Mouse (Mus musculus) heart, embryonic 16.5 days (tissue): ENCODE measurements around the gene Gimap4. TPM values are rescaled to one million over a fixed set of nuclear protein-coding genes. Genes with fewer than 3 reads are reported as not detected.

Experiments
- ATAC-seq: fragments of 200-750 bp; cut with Nextera tagmentation; replicated peaks from 2 replicates; pipeline ENCODE4 v1.8.0; 2017; ENCODE audit warnings: moderate number of reproducible peaks; ENCODE audit not compliant: insufficient read depth, low FRiP score; ENCODE audit errors: extremely low read depth
- H3K27ac ChIP-seq: fragments of 300-500 bp; sonication (generic); 2 replicates; pipeline ENCODE4 v1.5.1; 2014; ENCODE audit warnings: mild to moderate bottlenecking, low read length, control low read depth, moderate library complexity
- H3K27me3 ChIP-seq: fragments of 300-500 bp; sonication (generic); 2 replicates; pipeline ENCODE4 v1.6.1; 2014; ENCODE audit warnings: low read length, mixed read lengths; ENCODE audit not compliant: control insufficient read depth, insufficient read depth
- H3K36me3 ChIP-seq: fragments of 300-500 bp; sonication (generic); 2 replicates; pipeline ENCODE4 v1.6.1; 2014; ENCODE audit not compliant: control insufficient read depth, insufficient read depth
- H3K4me1 ChIP-seq: fragments of 300-500 bp; sonication (generic); 2 replicates; pipeline ENCODE4 v1.6.1; 2014; ENCODE audit warnings: low read length, mixed read lengths; ENCODE audit not compliant: control insufficient read depth, insufficient read depth
- H3K4me2 ChIP-seq: fragments of 300-500 bp; sonication (generic); 2 replicates; pipeline ENCODE4 v1.6.1; 2014; ENCODE audit warnings: low read depth, mild to moderate bottlenecking, control low read depth, low read length
- H3K4me3 ChIP-seq: fragments of 300-500 bp; sonication (generic); 2 replicates; pipeline ENCODE4 v1.5.1; 2014; ENCODE audit warnings: mild to moderate bottlenecking, control low read depth, low read length
- H3K9ac ChIP-seq: fragments of 300-500 bp; sonication (generic); 2 replicates; pipeline ENCODE4 v1.6.1; 2014; ENCODE audit warnings: low read length, control low read depth
- H3K9me3 ChIP-seq: fragments of 300-500 bp; sonication (generic); replicated peaks from 2 replicates; pipeline ENCODE4 v1.6.1; 2016; ENCODE audit warnings: low read length; ENCODE audit not compliant: control insufficient read depth
- WGBS: fragments of 180-500 bp; shearing (Covaris S2); extraction: QIAGEN DNeasy Blood & Tissue Kit; methylation state at CpG from one replicate; pipeline ENCODE4 v1.1.7; 2014; 5-methylcytosine and 5-hydroxymethylcytosine counted together
- polyA plus RNA-seq: library from polyadenylated mRNA; unstranded; fragments of >200 nt; fragmentation: Nextera tagmentation; extraction: Ambion mirVana; gene quantifications from 2 replicates; pipeline ENCODE4 v1.2.1, GENCODE M21; 2015

Gene Gimap4
- polyA plus RNA-seq, 1 experiment from 2014 or later, result 37.0 TPM

DNA sequence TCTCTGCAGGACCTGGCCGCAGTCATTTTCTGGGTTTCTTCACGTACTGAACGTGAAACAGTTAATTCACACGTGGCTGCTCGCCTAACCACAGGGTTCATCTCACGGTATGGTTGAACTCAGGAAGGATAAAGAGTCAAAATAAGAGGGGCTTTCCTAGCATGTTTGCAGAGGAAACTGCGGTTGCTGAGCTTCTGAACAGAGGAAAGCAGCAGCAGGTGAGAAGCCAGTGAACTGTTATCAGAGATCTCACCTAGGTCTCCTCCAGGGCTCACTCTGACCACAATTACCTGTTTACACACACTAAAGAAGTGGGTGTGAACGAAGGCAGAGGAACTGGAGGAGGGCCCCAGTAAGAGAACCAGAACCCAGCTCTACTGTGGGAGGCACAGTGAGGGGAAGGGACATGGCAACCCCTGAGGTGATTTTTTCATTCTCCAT lies 48.5 kb downstream of the Gimap4 start:
- Histone ChIP-seq H3K4me2 (no peak overlapping the region), H3K27me3 (no peaks in the 10 kb centered on the region), H3K9me3 (no peaks in the 10 kb centered on the region), H3K27ac (no peak overlapping the region), H3K4me3 (no peak overlapping the region), H3K9ac (no peak overlapping the region), H3K36me3 (no peaks in the 10 kb centered on the region), H3K4me1 (no peaks in the 10 kb centered on the region)
- peak; percentile 70 for ATAC-seq
- WGBS, result 38% methylated on average over 8 of the region's 8 CpGs

DNA sequence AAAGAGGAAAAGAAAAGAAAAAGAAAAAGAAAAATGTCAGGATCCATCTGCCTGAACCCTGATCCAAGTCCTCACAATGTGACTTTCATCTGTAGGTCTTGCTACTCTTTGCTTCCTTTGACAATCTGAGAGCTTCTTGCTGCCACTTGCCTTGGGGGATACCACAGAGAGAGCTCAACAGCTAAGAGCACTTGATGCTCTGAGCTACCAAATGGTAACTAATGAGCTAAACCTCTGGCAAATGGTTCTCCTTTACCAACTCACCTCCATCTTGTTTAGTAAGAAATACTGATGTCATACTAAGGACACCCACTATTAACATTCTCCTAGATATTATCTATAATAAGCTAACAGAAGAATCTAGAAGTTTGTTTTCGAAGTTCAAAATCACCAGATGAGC lies 49.3 kb downstream of the Gimap4 start:
- ATAC-seq, result no peak
- Histone ChIP-seq H3K4me3 (no peak overlapping the region), H3K27ac (no peak overlapping the region), H3K9ac (no peak overlapping the region), H3K9me3 (no peaks in the 10 kb centered on the region), H3K27me3 (no peaks in the 10 kb centered on the region), H3K36me3 (no peaks in the 10 kb centered on the region), H3K4me2 (no peak overlapping the region), H3K4me1 (no peaks in the 10 kb centered on the region)
- WGBS, result 81% methylated on average over 1 of the region's 1 CpGs

DNA sequence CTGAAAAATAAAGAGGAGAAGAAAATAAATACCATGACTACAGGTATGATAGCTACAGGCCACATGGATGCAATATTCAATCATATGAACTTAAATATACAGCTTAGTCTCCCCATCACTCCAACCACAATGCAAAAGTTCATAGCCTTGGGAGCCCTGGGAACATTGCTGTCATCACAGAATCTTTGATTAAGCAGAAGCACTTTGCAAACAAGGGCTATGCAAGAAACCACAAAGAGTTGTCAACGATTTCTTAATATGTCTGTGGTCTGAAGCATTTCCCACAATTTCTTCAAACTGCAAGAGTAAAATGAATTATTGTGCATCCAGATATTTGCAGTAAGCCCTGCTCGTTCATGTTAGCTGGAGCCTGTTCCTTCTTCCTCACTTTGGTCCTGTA lies 52.7 kb downstream of the Gimap4 start:
- H3K9ac ChIP-seq, result no peak overlapping the region
- ATAC-seq, result no peak
- 60% methylated on average over 2 of the region's 2 CpGs for WGBS
- no peak overlapping the region for H3K4me2 ChIP-seq
- no peaks in the 10 kb centered on the region for H3K9me3 ChIP-seq
- H3K4me3 ChIP-seq, result no peak overlapping the region
- H3K27ac ChIP-seq, result no peak overlapping the region
- H3K4me1 ChIP-seq, result no peaks in the 10 kb centered on the region
- peaks cover 3% of the 10 kb centered on the region for H3K27me3 ChIP-seq
- H3K36me3 ChIP-seq, result no peaks in the 10 kb centered on the region

DNA sequence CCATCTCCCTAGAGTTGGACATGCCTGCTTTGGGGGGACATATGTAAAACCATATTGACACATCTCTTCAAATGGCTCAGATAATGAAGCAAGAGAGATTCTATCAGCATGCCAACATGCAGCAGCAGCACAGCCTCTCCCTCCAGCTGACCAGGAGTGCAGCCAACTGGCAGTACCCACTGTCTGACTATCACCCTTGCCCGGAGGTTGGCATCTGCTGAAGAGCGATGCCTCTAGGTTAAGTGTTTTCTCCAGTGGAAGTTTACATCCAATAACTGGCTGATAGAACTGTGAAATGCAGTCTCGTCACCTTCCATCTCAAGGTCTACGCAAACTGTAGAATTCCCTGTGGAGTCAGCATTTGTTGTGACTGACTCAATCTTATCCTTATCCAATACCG lies 53.3 kb downstream of the Gimap4 start:
- H3K27me3 ChIP-seq, result peaks cover 9% of the 10 kb centered on the region
- no peak for ATAC-seq
- no peak overlapping the region for H3K4me3 ChIP-seq
- H3K9me3 ChIP-seq, result no peaks in the 10 kb centered on the region
- H3K4me1 ChIP-seq, result peaks cover 5% of the 10 kb centered on the region
- WGBS, result 67% methylated on average over 5 of the region's 5 CpGs
- no peaks in the 10 kb centered on the region for H3K36me3 ChIP-seq
- H3K27ac ChIP-seq, result no peak overlapping the region
- H3K9ac ChIP-seq, result no peak overlapping the region
- H3K4me2 ChIP-seq, result no peak overlapping the region

DNA sequence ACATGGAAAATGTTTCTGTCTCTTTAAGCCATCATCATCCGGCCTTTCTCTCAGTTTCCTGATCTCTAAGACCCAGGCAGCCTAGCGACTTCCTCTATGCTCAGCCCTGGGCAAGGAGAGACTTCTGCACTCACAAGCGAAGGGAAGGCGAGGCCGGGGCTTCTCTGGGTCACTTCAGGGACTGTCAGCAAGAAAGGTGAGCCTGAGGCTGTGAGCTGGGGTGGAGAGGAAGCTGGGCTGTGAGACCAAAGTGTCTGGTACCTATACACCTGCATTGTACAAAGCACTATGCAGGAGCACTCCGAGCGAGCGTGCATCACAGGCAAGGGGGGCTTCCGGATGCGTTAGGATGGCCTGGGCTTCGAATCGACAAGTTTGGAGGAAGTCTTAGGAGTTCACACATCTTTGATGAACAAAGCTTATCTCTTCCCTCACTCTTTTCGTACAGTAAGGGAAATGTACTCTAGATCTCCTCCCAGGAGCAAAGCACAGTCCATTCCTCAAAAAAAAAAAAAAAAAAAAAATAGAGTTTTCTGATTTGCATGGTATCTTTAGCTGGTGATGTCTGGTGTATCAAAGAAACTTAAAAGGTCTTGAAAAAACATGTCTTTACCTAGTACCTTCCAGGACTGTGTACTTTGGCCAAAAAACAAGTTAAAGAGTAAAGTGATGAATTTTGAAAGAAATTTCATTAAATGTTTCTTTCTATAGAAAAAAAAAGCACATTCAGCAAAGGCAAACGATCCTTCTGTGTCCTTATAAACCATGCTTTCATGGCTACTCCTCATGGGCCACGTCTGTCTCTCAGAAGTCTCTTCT lies 54.8 kb downstream of the Gimap4 start, which contains the start of gene Gimap1:
Gene Gimap1, plus strand, starts transcription at position 94 of the 819 bp plus-strand sequence.
- ATAC-seq, result peak; percentile 68
- H3K4me2 ChIP-seq, result peak within 1 kb of the TSS; percentile 39
- peak within 1 kb of the TSS; percentile 52 for H3K4me3 ChIP-seq
- no peaks in the 10 kb centered on the region for H3K36me3 ChIP-seq
- H3K27ac ChIP-seq, result peak within 1 kb of the TSS; percentile 80
- peaks cover 10% of the 10 kb centered on the region for H3K4me1 ChIP-seq
- peaks cover 19% of the 10 kb centered on the region for H3K27me3 ChIP-seq
- peak within 1 kb of the TSS; percentile 56; the same call in 1 of the 2 replicates for H3K9ac ChIP-seq
- 53% methylated on average over 15 of the region's 15 CpGs for WGBS
- H3K9me3 ChIP-seq, result no peaks in the 10 kb centered on the region

DNA sequence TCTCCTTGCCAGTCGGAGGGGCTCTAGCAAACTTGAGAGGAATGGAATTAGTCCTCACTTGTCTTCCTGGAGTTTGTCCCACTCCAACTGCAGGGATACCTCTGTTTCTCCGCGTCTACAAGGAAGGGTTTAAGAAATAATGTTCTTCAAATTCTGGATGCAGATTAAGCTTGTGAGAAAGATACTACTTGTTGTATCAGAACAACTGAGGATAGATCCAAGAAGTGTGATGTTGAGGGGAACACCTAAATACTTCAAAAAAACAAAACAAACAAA lies 55.4 kb downstream of the Gimap4 start:
- H3K9ac ChIP-seq, result no peak overlapping the region
- no peaks in the 10 kb centered on the region for H3K36me3 ChIP-seq
- no peaks in the 10 kb centered on the region for H3K9me3 ChIP-seq
- ATAC-seq, result no peak
- peaks cover 23% of the 10 kb centered on the region for H3K27me3 ChIP-seq
- peak overlapping the region; percentile 39 for H3K4me2 ChIP-seq
- WGBS, result 64% methylated on average over 3 of the region's 3 CpGs
- peak overlapping the region; percentile 69 for H3K27ac ChIP-seq
- peaks cover 10% of the 10 kb centered on the region for H3K4me1 ChIP-seq
- H3K4me3 ChIP-seq, result peak overlapping the region; percentile 44

DNA sequence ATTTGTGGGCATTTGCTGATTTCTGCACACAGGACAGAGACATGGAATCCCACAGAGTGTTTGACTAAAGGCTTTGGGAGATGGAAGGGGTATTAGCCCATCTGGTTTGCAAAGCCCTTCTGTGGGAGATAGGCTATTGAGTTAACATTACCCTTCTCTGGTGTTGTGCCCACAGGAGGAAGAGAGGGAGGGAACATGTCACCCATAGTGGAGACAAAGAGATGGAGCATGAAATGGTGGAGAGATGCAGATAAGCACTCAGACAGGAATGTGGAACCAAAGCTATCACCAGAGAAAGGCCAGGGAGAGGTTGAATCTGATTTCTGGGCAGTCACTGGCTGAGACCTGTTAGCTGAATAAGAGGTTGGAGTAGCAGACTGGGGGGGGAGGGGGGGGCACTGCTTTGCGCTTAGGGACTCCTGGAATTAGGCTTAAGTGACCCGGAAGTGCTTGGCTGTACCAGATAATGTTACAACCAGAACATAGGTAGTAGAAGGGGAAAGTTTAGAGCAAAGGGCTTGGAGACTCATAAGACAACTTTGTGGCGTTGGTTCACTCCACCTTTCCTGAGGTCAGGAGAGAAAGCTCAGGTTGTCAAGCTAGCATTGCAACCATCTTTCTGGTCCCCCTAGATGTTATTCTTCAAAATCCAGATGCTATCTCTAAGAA lies 56.3 kb downstream of the Gimap4 start:
- Histone ChIP-seq H3K36me3 (no peaks in the 10 kb centered on the region), H3K9me3 (no peaks in the 10 kb centered on the region), H3K4me2 (peak overlapping the region; percentile 39), H3K4me1 (peaks cover 10% of the 10 kb centered on the region), H3K27me3 (peaks cover 23% of the 10 kb centered on the region), H3K4me3 (peak overlapping the region; percentile 44; the same call in 1 of the 2 replicates), H3K9ac (no peak overlapping the region), H3K27ac (peak overlapping the region; percentile 24)
- no peak for ATAC-seq
- 53% methylated on average over 3 of the region's 3 CpGs for WGBS

DNA sequence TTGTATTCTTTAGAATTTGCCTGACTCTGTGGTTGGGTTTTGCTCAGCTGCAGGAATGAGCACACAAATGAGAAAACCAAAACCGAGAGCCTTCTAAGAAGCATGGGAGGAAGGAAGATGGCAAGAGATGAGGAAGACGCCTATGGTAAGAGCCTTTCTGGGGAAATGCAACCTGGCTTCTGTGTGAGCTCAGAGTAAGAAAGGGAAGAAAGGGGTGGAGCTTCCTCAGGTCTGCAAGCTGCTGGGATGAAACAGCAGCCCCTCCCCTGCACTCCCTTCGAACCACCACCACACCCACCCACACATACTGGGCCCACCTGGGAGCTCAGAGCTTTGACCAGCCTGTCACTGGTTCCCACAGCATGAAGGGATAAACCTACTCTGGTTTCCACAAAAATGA lies 56.9 kb downstream of the Gimap4 start:
- Histone ChIP-seq H3K9me3 (no peaks in the 10 kb centered on the region), H3K36me3 (no peaks in the 10 kb centered on the region), H3K4me2 (peak overlapping the region; percentile 39), H3K9ac (no peak overlapping the region), H3K4me1 (peaks cover 10% of the 10 kb centered on the region), H3K4me3 (no peak overlapping the region), H3K27ac (peak overlapping the region; percentile 24), H3K27me3 (peaks cover 23% of the 10 kb centered on the region)
- WGBS, result 20% methylated on average over 3 of the region's 3 CpGs
- no peak; the same call in 1 of the 2 replicates for ATAC-seq
